Mouse (Mus musculus) mesoderm, embryonic 11.5 days (tissue): Measurements from ENCODE around the gene Lrit2.

Experiments
- DNase-seq: peaks from one replicate; pipeline ENCODE4 v3.0.0-alpha.2; 2012; ENCODE audit warnings: low read depth, low spot score

Lrit2 gene

DNA sequence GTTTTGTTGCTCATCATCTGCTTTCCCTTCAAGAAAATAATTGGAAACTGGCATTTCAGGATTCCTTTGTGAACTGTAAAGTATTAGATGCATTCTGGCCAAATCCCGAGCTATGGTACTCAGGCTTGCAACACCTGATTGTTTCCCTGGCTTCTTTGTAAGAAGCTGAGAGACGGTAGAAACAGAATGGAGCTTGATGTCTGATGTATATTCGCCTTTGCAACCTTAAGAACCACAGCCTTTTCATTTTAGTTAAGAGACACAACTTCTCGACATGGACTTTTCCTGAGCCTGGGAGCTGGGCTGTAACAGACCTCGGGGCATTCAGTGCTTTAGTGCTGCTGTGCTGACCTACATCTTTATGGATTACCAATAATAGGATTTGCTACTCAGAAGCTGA, at the start of gene Lrit2:
Gene Lrit2, plus strand, starts transcription at position 301 of the 400 bp plus-strand sequence.
- no peak for DNase-seq

DNA sequence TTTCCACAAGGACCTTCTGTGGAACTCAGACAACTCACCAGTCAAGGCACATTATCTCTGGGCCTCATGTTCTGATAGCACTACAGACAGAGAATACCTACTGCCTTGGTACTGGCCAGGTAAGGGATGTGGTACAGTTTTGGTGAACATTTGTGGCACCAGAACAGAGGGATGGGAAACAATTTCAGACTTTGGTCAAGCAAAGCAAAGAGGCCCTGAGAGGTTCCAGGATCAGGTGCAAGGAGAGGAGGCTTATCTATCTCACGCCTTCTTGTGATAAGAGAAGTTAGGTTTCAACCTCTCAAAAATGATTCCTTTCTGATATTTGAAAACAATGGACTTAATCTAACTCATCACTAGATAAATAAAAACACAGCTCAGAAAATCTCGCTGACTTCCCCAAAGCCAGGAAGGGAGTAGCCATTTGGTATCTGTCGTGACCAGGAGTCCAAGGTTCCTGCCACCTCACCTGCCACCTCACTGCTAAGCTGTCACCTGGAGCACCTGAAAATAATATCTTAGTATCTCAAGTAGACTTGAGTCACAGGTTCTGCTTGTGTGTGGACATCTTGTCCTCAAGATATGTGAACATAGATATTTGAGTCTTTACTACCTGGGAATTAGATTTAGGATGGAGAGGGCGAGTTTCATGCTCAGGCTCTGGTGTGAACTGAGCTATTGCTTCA, 40.3 kb upstream of the Lrit2 start:
- DNase-seq, result no peak

- DNase-seq, result no peak
Measured at GRCm38 (mm10) chr14:37027951-37028350, 39.8 kb upstream of the Lrit2 start.

DNA sequence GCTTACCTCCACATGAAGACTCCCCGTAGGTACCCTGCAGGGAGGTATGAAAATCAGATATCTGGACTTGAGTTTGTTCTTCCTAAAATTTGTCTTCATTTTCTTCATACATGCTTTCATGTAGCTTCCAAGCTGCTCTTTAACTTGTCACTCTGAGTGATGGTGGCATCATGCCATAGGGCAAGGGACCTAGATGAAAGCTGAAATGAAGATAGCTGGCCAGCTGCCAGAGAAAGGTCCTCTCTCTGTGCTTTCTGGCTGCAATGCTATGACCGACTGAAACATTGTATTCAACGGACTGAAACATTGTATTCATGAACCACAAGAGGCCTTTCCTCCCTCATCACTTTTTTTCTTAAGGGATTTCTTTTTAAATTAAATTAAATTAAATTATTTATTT, 39.2 kb upstream of the Lrit2 start:
- DNase-seq, result no peak

DNA sequence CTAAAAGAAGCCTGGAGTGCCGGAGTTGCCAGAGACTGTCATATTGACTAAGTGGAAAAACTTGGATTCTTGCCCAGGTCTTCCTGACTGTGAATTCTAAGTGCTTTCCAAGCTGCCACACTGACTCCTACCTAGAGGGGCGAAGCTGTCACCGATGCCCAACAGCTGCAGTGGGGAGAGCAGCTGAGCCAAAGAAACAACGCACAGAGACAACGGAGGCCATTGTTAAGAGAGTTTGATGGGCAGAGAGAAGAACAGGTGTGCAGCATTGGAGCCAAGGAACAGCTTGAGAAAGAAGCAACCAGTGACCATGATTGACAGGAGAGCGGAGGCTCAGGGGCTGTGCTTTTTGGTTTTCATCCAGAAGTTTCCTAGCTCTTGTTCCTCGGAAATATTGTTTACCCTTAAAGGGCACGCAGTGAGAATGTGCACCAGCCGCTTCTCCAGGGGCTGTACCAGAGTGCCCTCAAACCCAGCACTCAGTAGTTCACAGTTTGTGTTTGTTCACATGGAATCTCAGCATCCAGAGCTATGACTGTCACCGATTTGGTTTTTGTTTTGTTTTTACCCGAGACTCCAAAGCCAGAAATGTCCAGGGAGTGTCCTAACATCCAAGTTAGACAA, 35.1 kb upstream of the Lrit2 start:
- DNase-seq, result no peak

DNA sequence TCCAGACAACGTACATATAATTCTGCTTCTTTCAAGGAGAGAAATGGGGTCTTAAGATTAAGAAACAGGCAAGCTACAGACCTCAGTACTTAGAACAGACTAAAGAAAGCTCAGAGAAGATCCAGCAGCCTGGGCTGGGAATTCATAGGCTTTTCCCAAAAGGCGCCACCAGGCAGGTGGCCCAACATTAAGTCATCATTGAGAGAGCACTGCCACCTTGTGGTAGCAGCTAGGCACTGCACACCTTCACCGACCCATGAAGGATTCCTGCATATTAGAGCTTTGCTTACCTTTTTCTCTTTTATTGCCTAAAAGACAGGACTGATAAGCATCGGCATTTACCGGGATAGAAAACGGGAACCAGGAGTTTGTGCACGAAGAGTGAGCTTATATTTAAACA, 34.5 kb upstream of the Lrit2 start:
- peak; percentile 67 for DNase-seq

DNA sequence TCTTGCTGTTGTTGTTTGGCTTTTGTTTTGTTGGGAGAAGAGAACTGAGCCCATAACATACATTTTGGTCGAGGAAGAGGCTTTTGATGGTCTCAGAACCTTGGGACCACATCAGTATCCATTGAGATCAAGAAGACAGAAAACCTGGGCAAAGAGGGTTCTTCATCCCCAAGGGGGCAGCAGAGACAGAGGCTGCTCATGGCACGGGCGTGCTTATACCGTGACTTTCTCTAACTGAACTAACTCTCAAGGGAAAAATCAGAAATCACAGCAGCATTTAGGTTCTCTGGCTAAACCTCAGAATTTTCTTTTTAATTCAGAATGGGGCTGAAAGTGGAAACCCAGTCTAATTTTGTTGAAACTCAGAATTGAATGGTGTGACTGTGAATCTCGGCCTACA, 33.3 kb upstream of the Lrit2 start:
- no peak for DNase-seq

GRCm38 (mm10) chr14:37048914-37049410, 18.8 kb upstream of the Lrit2 start, which contains the start of gene Rgr:
TSS of gene Rgr (minus strand) at chr14:37048964.
- DNase-seq, result no peak

- DNase-seq, result no peak
Measured at GRCm38 (mm10) chr14:37064849-37065248, 2.9 kb upstream of the Lrit2 start.

DNA sequence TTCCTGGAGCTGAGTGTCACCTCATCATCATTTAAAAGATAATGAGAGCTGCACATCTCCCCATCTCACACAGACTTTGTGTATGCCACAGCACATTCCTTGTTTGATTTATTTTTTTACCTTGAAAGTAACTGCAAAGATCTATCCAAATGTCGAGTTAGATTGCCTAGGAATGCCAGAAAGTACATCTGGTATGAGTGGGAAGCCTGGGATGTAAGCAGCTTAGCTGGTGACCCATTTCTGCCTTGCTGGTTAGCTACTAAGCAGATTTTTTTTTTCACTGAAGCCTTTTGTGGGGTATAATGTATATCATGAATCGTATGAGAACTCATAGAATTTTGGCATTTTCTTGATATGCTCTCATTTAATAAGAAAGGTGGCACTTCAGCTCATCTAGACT, 1.1 kb upstream of the Lrit2 start:
- no peak for DNase-seq

GRCm38 (mm10) chr14:37068516-37068915, 787 bp downstream of the Lrit2 start:
- peak; percentile 78 for DNase-seq

GRCm38 (mm10) chr14:37080724-37081123, 13.0 kb downstream of the Lrit2 start:
- no peak for DNase-seq

DNA sequence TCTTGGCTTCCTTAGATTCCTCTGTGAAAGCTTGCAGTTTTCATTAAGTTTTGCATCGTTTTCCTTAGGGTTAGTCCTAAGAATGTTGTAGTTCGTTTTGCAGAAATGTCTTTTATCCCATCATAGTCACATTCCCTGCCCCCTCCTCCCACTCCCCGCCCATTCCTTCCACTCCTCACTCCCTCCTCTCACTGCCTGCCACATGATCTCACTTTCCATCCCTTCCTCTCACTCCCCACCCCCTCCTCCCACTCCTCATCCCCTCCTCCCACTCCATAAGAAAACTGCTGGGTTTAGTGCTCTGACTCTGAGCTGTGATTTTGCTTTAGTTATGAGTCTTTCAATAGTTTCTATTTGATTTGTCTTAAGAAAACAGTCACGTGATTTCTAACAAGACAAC, 16.0 kb downstream of the Lrit2 start:
- DNase-seq, result no peak

DNA sequence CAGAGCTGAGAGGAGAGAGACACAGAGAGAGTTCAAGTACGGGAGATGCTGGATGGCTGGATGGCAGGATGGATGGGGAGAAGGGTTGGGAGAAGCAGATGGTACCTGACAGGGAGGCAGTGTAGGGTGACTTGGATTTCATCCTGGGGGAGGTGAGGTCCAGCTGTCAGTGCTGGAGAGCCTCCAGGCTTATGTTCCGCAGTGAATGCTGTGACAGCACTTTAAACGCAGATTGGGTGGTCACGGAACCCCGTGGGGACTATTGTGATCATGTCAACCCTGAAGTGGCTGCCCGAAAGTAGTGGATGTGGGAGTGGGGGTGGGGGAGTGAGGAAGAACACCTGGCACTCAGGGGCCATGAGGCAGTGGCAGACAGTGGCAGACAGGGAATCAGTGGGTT, 26.7 kb downstream of the Lrit2 start:
- peak; percentile 25 for DNase-seq

DNA sequence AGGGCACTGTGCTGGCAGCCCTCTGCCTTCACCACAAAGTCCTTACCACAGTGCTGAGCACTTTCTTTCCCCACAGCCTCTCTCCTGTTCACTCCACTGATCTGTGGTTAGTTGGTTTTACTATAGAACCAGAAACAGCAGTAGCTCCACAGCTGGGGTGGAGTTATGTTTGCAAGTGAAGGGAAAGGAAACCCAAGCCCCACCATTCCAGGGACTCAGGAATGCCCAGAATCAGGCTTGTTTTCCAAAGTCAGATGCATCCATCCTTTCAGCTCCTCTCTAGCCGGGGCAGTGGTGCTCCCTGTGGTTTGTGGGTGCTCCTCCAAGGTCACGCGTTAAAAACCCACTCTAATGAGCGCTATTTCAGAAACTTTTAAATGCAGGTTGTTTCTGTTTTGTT, 27.8 kb downstream of the Lrit2 start:
- no peak for DNase-seq

DNA sequence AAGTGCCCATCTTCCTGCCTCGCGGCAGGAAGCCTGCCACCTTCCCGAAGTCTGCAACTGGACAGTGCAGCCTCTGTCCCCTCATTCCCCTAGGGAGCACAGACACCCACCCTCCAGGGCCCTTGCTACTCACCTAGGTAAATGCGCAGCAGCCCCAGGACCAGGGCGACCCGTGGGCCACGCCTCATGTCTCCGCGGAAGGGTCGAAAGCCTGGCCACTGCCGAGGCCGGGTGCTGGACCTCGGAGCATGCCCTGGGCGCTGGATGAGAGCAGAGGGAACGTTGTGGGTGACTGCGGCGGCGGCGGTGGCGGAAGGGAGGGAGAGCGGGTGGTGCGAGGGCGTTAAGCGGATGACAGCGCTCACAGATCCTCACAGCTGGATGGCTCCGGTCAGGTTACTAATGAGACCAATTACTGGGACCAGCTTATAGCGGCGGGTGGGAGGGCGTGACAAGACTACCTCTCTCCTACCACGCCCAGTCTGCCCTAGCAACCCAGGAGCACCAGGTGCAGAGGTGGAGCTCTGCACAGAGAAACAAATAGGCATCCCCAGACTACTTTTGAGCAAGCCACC, 30.3 kb downstream of the Lrit2 start, which contains the start of gene Cdhr1:
Gene Cdhr1, minus strand, starts transcription at position 392 of the 575 bp plus-strand sequence.
- DNase-seq, result peak; percentile 64

DNA sequence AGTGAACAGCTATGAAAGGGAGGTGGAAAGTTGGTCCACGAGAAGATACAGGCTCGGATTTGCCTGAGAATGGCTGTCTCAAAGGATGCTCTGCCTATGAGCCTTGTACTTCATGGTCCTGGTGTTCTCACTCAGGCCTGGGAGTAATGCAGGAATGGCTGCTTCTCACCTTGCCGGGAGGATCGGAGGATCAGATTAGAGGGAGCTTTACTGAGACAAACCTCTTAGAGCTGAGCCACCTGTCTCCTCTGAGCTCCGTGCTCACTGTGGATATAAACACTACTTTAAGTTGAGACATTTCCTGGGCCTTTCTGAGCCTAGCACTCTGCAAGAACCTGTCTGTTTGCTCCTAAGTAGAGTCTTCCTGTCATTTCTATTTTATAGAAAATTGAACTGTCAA, 33.8 kb downstream of the Lrit2 start:
- DNase-seq, result no peak

DNA sequence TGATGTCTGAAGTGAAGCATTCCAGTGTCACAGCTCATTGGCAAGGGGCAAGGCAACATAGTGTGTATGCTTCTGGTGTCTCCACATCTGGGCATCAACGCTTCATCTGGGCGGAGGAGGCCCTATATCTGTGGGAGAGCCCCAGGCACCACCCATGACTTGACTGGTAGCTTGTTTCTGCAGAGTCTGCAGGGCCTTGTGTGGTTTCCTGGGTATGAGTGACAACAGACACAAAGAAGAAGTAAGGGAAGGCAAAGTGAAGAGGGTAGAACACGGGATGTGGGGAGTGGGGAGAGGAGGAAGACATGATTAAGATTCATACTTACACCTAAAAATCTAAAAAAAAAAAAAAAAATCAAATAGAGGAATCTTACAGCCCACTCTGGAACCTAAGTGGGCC, 34.8 kb downstream of the Lrit2 start:
- DNase-seq, result no peak

DNA sequence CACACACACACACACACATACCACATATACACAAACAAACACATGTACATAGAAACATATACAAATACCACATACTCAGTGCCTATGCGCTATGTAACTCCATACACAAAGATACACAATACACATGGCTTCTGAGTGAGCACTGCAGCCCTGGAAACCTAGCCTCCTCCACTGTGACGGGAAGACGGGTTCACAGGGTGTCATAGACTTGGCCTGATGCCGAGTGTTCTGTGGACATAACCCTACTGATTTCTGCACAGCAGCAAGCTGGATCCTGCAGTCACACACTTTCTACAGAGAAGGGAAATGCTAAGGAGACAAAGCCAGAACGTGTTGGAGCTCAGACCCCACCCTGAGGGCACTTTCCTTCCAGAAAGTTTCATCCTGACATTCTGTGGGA, 37.0 kb downstream of the Lrit2 start:
- no peak for DNase-seq

- DNase-seq, result no peak
Measured at GRCm38 (mm10) chr14:37105846-37106245, 38.1 kb downstream of the Lrit2 start.

GRCm38 (mm10) chr14:37109460-37109859, 41.7 kb downstream of the Lrit2 start:
- DNase-seq, result no peak

GRCm38 (mm10) chr14:37109975-37110374, 42.2 kb downstream of the Lrit2 start:
- DNase-seq, result no peak

- no peak for DNase-seq
Measured at GRCm38 (mm10) chr14:37110456-37110855, 42.7 kb downstream of the Lrit2 start.
